Mouse (Mus musculus) myocyte (in vitro differentiated cells): Measurements from ENCODE around the gene Tada2a. TPM values are rescaled to one million over a fixed set of nuclear protein-coding genes. Genes with fewer than 3 reads are reported as not detected.

ENCODE experiments used
- H3K27me3 ChIP-seq: one replicate; pipeline ENCODE4 v1.6.1; 2011; ENCODE audit not compliant: control insufficient read depth, insufficient read depth, insufficient read length
- H3K36me3 ChIP-seq: one replicate; pipeline ENCODE4 v1.6.1; 2011; ENCODE audit not compliant: control insufficient read depth, insufficient read depth
- H3K4me2 ChIP-seq: one replicate; pipeline ENCODE4 v1.6.1; 2011; ENCODE audit warnings: low read depth, control low read depth
- H3K4me3 ChIP-seq: one replicate; pipeline ENCODE4 v1.5.1; 2011; ENCODE audit warnings: mild to moderate bottlenecking, control low read depth, moderate library complexity
- H3K79me2 ChIP-seq: one replicate; pipeline ENCODE4 v1.6.1; 2011; ENCODE audit not compliant: control insufficient read depth, insufficient read depth
- H3ac ChIP-seq: one replicate; pipeline ENCODE4 v1.6.1; 2011; ENCODE audit not compliant: control insufficient read depth, insufficient read length
- CEBPB ChIP-seq: IDR thresholded peaks from 2 replicates; pipeline ENCODE4 v1.6.1; 2011; ENCODE audit warnings: mild to moderate bottlenecking, moderate library complexity; ENCODE audit not compliant: poor library complexity, insufficient read depth, severe bottlenecking
- E2F4 ChIP-seq: IDR thresholded peaks from one replicate; pipeline ENCODE4 v1.6.1; 2011; ENCODE audit warnings: mild to moderate bottlenecking, control low read depth, moderate library complexity; ENCODE audit not compliant: insufficient read depth
- MAX ChIP-seq: IDR thresholded peaks from one replicate; pipeline ENCODE4 v1.6.1; 2011; ENCODE audit warnings: low read depth, mild to moderate bottlenecking, control low read depth
- MYOD1 ChIP-seq, 3 experiments: IDR thresholded peaks; one replicate each; pipeline ENCODE4 v1.6.1; 2011; ENCODE audit warnings: control low read depth in 2 of 3, low read depth in 2 of 3, mild to moderate bottlenecking in 2 of 3, moderate library complexity in 1 of 3; ENCODE audit not compliant: insufficient read length in 2 of 3, control insufficient read depth in 1 of 3
- MYOG ChIP-seq, 3 experiments: IDR thresholded peaks; one replicate each; pipeline ENCODE4 v1.6.1; 2011; ENCODE audit warnings: control low read depth in 2 of 3, low read depth in 2 of 3, mild to moderate bottlenecking in 2 of 3; ENCODE audit not compliant: insufficient read length in 2 of 3, control insufficient read depth in 1 of 3, insufficient read depth in 1 of 3
- POLR2A ChIP-seq: IDR thresholded peaks from one replicate; pipeline ENCODE4 v1.6.1; 2011; ENCODE audit warnings: low read depth, mild to moderate bottlenecking, control low read depth, moderate library complexity; ENCODE audit not compliant: insufficient read length
- POLR2AphosphoS2 ChIP-seq: IDR thresholded peaks from one replicate; pipeline ENCODE4 v1.6.1; 2011; ENCODE audit warnings: low read depth, control low read depth; ENCODE audit not compliant: insufficient read length
- REST ChIP-seq: IDR thresholded peaks from one replicate; pipeline ENCODE4 v1.6.1; 2011; ENCODE audit warnings: mild to moderate bottlenecking, control low read depth, moderate library complexity; ENCODE audit not compliant: insufficient read depth, insufficient read length
- SRF ChIP-seq: IDR thresholded peaks from one replicate; pipeline ENCODE4 v1.6.1; 2011; ENCODE audit warnings: low read depth; ENCODE audit not compliant: control insufficient read depth, insufficient read length
- TCF12 ChIP-seq: IDR thresholded peaks from one replicate; pipeline ENCODE4 v1.6.1; 2011; ENCODE audit warnings: mild to moderate bottlenecking, control low read depth; ENCODE audit not compliant: poor library complexity, insufficient read depth, severe bottlenecking
- TCF3 ChIP-seq: IDR thresholded peaks from one replicate; pipeline ENCODE4 v1.6.1; 2011; ENCODE audit warnings: low read depth, control low read depth; ENCODE audit not compliant: insufficient read length
- USF1 ChIP-seq: IDR thresholded peaks from one replicate; pipeline ENCODE4 v1.6.1; 2011; ENCODE audit warnings: low read depth, mild to moderate bottlenecking, control low read depth, moderate library complexity
- polyA plus RNA-seq: library from polyadenylated mRNA; unstranded; fragments of >200 nt; fragmentation: generic; extraction: Trizol; gene quantifications from one replicate; pipeline ENCODE4 v1.2.1, GENCODE M21; 2012; ENCODE audit warnings: missing spikeins

Gene Tada2a
- polyA plus RNA-seq, 1 experiment: 12.4 TPM

DNA sequence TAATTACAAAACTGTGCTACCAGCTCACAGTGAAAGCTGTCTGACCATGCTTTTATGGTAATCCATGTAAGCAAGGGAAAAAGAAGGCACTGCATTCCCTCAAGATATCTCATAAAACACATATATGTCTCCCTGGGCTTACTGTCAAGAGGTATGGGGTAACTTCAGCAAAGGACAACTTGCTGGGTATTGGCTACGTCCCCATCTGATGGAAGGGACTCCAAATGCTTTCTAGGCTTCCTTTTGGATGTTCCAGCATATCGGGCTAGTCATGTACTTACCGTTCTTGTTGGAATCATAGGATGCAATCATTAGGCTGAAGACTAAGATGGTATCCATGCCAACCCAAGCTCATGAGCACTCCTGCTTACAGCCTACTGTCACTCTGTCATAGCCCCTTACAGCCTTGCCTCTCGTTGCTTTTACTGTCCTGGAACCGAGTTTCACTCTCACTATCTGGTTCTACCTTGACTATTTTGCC is 37.7 kb upstream of the Tada2a start, which contains the start of gene Gm11437:
Gene Gm11437, minus strand, starts transcription at position 431 of the 481 bp plus-strand sequence.
- Histone ChIP-seq H3K27me3 (peaks cover 4% of the 10 kb centered on the region), H3ac (no peak within 1 kb of the TSS), H3K79me2 (no peaks in the 10 kb centered on the region), H3K36me3 (no peaks in the 10 kb centered on the region), H3K4me3 (no peak within 1 kb of the TSS), H3K4me2 (no peak within 1 kb of the TSS)
- TF ChIP-seq REST: no peak
- no peak for TF ChIP-seq TCF12
- TF ChIP-seq POLR2A: no peak
- TF ChIP-seq POLR2AphosphoS2: no peak
- TF ChIP-seq MAX: no peak
- TF ChIP-seq MYOG (IDR thresholded peaks at IDR 0.05; ENCODE audit: control insufficient read depth in 1 of 3, insufficient read depth in 1 of 3, insufficient read length in 2 of 3, low read depth in 2 of 3): no peak
- TF ChIP-seq E2F4: no peak
- no peak for TF ChIP-seq SRF

DNA sequence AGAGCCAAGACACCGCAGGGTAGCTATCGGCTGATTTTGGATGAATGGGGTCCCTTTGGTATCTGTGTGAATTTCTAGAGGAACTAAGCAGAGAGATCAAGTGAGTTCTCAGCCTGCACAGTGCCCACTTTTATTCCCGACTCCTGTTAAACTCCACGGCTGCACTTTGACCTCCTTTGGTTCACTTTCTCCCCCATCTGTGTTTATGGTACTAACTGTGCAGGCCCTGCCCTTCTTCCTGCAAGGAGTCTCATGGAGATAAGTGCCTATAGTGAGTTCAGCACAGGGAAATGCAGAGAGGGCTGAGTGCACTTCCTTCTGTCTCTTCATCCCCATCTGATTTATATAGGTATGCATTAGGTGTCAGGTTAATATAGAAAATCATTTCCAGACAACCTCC is 35.2 kb upstream of the Tada2a start:
- no peaks in the 10 kb centered on the region for H3K27me3 ChIP-seq
- TF ChIP-seq MAX: no peak
- H3K36me3 ChIP-seq: no peaks in the 10 kb centered on the region
- no peaks in the 10 kb centered on the region for H3K79me2 ChIP-seq
- no peak overlapping the region for H3K4me2 ChIP-seq
- H3K4me3 ChIP-seq: no peak overlapping the region
- no peak overlapping the region for H3ac ChIP-seq

DNA sequence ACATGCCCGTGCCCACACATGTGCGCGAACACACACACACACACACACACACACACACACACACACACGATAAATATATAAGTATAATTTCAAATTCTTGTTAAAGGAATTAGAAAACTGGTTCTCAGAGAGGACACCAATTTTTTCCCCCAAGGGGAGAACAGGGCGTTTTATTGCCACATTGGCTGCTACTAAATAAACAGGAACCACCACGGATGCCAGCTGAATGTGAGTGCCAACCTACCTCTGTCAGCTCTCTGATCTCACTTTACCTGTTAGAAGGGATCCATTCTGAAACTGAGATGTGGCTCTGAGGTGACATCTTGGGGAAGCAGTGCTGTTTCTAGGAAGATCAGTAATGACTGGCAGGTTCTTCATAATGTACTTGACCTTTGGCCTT is 34.7 kb upstream of the Tada2a start:
- no peak for TF ChIP-seq TCF12
- TF ChIP-seq MYOD1 (IDR thresholded peaks at IDR 0.05; ENCODE audit: control insufficient read depth in 1 of 3, insufficient read length in 2 of 3, low read depth in 2 of 3): no peak
- no peak for TF ChIP-seq SRF
- Histone ChIP-seq H3K79me2 (no peaks in the 10 kb centered on the region), H3K36me3 (no peaks in the 10 kb centered on the region), H3ac (no peak overlapping the region), H3K27me3 (no peaks in the 10 kb centered on the region), H3K4me2 (no peak overlapping the region), H3K4me3 (no peak overlapping the region)

DNA sequence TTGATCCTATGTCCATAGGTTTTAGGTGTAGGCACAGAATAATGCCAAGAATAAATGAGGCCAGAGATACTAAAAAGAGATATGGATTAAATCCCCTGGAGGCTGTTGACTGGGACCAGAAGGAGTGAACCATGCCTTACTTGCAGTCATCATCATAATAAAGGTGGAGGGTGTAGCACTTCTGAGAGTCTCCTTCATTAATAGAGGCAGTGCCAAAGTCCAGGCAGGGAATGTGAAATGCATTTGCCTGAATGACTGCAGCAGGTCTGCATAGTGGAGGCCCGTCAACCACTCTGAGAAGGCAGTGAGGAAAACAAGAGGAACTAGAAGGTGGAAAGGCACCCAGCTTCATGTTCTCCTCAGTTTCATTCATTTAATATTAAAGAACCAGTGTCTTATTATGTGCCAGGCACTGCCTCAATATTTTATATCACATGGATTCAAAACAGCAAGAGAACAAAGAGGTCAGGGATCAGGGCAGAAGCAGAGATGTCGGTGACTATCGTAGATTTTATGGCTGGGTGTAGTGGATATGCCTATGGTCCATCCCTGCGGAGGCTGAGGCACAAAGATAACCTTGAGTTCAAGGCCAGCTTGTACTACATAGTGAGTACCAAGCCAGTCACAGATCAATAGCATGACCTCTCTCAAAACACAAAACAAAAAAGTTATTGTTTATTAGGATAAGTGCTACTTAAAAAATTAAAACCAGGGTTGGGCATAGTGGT is 27.3 kb upstream of the Tada2a start:
- Histone ChIP-seq H3K36me3 (no peaks in the 10 kb centered on the region), H3K4me3 (no peak overlapping the region), H3K27me3 (no peaks in the 10 kb centered on the region), H3ac (no peak overlapping the region), H3K79me2 (no peaks in the 10 kb centered on the region), H3K4me2 (no peak overlapping the region)
- TF ChIP-seq USF1 (no peak), REST (no peak)

DNA sequence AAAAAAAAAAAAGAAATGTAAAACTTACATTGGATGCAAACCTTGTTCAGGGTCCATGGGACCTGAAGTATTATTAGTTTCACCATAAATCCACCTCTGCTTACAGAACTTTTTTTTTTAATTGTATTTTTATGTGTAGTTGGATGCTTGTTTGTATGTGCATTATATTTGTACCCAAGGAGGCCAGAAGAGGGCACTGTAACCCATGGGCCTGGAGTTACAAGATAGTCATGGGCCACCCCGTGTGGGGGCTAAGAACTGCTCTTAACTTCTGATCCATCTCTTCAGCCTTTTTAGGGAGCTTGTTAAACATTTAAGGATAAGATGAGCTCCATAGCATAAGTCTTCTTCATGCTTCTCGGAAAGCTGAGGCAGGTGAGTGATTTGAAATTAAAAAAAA is 21.5 kb upstream of the Tada2a start:
- TF ChIP-seq MYOG (IDR thresholded peaks at IDR 0.05; ENCODE audit: control insufficient read depth in 1 of 3, insufficient read depth in 1 of 3, insufficient read length in 2 of 3, low read depth in 2 of 3) (no peak), CEBPB (no peak), TCF3 (no peak), SRF (no peak), POLR2AphosphoS2 (no peak), REST (no peak), MAX (no peak), TCF12 (no peak), USF1 (no peak), E2F4 (no peak), MYOD1 (IDR thresholded peaks at IDR 0.05; ENCODE audit: control insufficient read depth in 1 of 3, insufficient read length in 2 of 3, low read depth in 2 of 3) (no peak), POLR2A (no peak)
- no peaks in the 10 kb centered on the region for H3K79me2 ChIP-seq
- H3K4me3 ChIP-seq: no peak overlapping the region
- no peak overlapping the region for H3K4me2 ChIP-seq
- H3ac ChIP-seq: no peak overlapping the region
- H3K27me3 ChIP-seq: no peaks in the 10 kb centered on the region
- H3K36me3 ChIP-seq: no peaks in the 10 kb centered on the region

DNA sequence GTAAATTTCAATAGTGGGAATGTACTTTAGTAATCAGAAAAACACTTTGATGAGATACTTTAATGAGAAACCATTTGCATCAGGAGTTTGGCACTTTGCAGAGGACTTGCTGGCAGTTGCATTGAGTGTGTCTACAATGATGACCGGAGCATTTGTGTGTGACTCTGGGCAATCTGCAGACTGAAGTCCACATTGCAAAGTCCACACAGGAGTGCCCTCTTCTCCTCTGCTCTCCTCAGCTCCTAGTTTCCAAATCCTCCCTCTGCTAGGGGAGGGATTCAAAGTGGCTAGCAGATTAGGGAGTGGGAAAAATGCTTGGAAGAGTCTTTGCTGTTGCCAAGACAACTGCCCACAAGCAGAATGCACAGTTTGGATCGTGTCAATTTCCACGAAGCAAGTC is 16.7 kb upstream of the Tada2a start:
- Histone ChIP-seq H3K4me3 (no peak overlapping the region), H3K4me2 (no peak overlapping the region), H3K27me3 (no peaks in the 10 kb centered on the region), H3K36me3 (no peaks in the 10 kb centered on the region), H3K79me2 (no peaks in the 10 kb centered on the region), H3ac (no peak overlapping the region)
- no peak for TF ChIP-seq MYOG (IDR thresholded peaks at IDR 0.05; ENCODE audit: control insufficient read depth in 1 of 3, insufficient read depth in 1 of 3, insufficient read length in 2 of 3, low read depth in 2 of 3)
- no peak for TF ChIP-seq SRF
- TF ChIP-seq POLR2A: no peak
- TF ChIP-seq TCF12: no peak
